Mouse (Mus musculus): ENCODE measurements at regions not wholly inside any gene's neighbourhood (a gene's known extent, or its start where the extent isn't known, plus 50 kb on each side); places are given as distances from the start of the nearest gene placed in this dataset.
"Not testable (repeated sequence)": the region's sequence is repeated elsewhere in the genome, so short reads cannot be mapped to it uniquely, and the experiment has no call there.

DNA sequence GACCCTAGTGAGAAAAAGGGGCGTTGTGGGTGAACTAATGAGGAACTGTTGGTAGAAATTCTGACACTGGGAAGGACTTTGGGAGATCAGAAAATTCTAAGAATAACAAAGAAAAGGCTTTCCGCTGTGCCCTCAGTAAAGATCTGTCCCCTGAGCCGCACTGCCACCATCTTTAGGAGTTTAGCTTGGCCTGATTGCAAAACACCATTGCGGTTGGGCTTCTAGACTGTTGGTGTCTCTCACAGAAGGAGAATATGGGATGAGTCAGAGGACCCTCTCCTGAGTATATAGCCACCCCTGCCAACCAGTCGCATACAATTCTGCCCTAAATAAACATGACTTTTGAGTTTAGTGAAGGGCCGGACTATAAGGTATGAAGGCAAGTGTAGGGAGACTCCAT lies 147.5 kb upstream of the Nrip1 start:
- no peak for DNase-seq (ENCODE audit: low spot score in 2 of 2)

DNA sequence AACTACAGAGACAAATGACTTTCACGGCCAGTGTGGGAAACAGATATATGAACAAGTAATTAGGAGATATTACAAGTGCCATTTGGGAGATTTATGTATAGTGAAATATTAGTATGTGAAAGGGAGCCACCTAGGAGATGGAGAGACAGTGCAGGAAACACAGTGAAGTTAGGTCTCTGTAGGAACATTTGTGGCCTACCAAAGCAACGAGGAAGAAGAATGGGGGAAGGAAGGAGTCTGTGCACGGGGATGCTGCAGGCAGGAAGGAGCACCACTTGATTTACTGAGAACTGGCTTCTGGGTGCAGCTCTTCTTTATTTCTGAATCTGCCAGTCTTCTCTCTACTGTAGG lies 147.0 kb upstream of the Nrip1 start:
- DNase-seq (ENCODE audit: low spot score in 2 of 2), result no peak

DNA sequence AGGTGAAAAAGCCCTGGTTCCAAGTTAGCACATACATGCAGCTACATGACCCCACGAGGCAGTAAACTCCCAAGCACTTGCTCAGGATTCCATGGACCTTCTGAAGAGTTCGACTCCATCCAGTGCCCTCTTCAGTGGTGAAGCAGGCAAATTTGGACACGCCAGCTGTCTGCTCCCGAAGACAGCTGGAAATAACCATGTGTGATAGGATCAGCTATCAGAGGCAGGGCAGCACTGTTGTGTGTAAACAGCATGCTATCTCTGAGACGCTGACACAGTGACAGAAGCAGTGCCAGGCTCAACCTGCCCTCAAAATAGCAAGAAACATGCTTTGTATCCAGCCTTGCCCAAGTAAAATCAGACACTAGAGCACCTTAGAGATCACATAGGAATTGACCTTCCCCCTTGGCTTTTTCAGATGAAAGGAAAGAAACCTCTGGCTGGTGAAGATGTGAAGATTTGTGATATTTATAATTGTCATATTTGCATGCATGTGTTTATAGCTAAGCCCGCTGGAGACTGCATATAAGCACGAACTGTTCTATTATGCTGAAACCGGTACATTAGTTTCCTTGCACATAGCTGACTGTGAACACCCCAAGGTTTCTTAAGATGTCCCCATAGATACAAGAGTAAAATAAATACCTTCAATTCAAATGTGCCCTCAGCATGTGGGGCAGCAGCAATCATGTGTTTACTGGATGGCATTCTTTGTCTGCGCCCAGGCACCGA lies 146.4 kb upstream of the Nrip1 start:
- DNase-seq (ENCODE audit: low spot score in 2 of 2), result no peak

- DNase-seq (ENCODE audit: low spot score in 2 of 2), result no peak
These were observed 137.2 kb upstream of the Nrip1 start for GRCm38 (mm10) chr16:76510861-76511260.

- DNase-seq (ENCODE audit: low spot score in 2 of 2), result no peak
These were observed 135.6 kb upstream of the Nrip1 start for GRCm38 (mm10) chr16:76509109-76509650.

DNA sequence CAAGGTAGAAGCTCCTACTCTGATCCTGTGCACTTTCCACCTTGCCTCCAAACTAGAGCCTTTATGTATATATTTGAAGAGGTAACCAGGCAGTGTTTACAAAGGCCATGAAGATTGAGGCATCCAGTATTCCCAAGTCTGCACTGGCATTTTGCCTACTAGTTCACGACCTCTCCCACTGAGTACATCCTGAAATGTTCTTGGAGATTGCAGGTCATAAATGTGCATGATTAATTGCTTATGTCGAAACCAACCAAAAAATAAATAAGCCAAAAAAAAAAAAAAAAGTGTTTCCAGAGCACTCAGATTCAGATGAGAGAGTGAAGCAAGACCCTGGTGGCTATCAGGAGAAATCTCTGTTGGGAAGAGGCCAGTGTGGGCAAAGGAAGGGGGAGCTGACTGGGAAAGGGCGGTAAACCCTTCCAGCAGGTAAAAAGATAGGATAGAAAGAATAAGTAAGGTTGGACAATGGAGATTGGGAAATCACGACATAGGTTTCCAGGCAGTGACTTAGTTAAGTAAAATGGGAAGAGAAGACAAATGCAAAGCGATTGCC lies 133.6 kb upstream of the Nrip1 start:
- no peak for DNase-seq (ENCODE audit: low spot score in 2 of 2)

GRCm38 (mm10) chr16:76506240-76506639 lies 132.6 kb upstream of the Nrip1 start:
- no peak for DNase-seq (ENCODE audit: low spot score in 2 of 2)

DNA sequence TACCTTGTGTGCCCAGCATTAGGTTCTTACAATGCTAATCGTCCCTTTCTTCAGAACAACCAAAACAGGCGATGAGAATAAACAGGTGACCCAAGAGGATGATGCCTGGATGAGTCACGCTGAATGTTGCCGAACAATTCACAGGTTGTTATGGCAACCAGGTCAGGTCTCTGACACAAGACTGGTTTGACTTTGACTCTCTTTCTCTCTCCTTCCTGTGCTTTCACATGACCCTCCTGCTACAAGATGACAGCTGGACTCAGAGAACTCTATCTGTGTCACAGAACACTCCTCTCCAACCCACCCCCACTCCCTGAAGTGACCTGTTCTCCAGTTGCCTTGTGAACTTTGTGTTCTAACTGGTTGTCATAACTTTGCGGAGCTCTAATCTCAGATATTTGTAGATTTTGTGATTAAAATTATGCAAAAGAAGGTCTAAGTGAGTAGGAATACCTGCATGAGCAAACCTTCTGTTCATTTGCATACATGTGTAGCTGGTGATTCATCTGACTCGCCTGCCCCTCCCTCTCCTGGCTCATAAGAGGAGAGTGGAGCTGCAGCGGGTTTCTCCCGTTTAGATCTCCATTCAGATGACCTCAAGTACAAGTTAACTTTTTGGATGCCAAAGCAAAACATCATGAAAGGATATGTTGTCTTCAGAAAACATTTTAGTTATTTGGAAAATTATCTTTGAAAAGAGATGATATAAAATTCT lies 126.2 kb upstream of the Nrip1 start:
- no peak for DNase-seq (ENCODE audit: low spot score in 2 of 2)

DNA sequence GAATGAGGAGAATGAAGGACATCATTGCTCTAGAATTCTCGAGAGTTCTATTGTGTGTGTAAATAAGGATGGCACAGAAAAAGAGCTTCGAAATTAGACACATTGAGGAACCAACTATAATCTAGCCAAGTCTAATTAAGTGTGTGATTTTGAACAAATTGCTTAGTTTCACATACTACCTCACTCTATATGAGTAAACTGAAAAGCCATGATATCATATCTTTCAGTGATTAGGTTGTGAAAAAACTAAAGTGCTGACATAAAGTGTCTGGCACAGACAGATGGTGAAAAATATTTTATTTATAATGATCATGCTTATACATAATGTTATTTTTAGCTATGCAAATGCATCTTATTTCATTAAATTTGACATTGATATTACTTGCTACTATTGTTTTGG lies 124.6 kb upstream of the Nrip1 start:
- no peak for DNase-seq (ENCODE audit: low spot score in 2 of 2)

- DNase-seq (ENCODE audit: low spot score in 2 of 2), result no peak
These were observed 123.6 kb upstream of the Nrip1 start for GRCm38 (mm10) chr16:76497041-76497808.

- DNase-seq (ENCODE audit: low spot score in 2 of 2), result no peak
These were observed 109.8 kb upstream of the Nrip1 start for GRCm38 (mm10) chr16:76483419-76483818.

GRCm38 (mm10) chr16:76481966-76482365 lies 108.3 kb upstream of the Nrip1 start:
- DNase-seq (ENCODE audit: low spot score in 2 of 2), result no peak

GRCm38 (mm10) chr16:76477474-76477873 lies 103.8 kb upstream of the Nrip1 start:
- no peak for DNase-seq (ENCODE audit: low spot score in 2 of 2)

GRCm38 (mm10) chr16:76474481-76474880 lies 100.9 kb upstream of the Nrip1 start:
- DNase-seq (ENCODE audit: low spot score in 2 of 2), result no peak

- no peak for DNase-seq (ENCODE audit: low spot score in 2 of 2)
These were observed 98.8 kb upstream of the Nrip1 start for GRCm38 (mm10) chr16:76472386-76472785.

GRCm38 (mm10) chr16:76471081-76471480 lies 97.5 kb upstream of the Nrip1 start:
- no peak for DNase-seq (ENCODE audit: low spot score in 2 of 2)

DNA sequence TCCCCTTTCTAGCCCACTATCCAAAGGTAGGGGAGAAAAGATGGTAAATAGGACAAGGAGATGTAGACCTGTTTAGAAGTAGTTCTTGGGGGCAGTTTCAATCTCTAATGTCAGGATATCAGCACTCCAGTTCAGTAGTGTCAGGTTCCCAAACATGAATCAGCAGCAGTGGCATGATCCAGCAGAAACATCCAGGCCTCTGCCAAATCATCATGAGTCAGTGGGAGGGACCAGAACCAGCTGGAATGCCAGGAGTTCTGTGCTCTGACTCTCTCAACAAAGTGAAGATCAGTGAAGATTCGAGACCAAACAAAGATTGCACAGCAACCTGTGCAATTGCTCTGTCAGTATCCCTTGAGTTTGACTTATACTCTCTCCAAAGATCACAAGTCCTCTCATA lies 85.9 kb upstream of the Nrip1 start:
- no peak for DNase-seq (ENCODE audit: low spot score in 2 of 2)

- not testable (repeated sequence) for DNase-seq (ENCODE audit: low spot score in 2 of 2)
These were observed 82.6 kb upstream of the Nrip1 start for GRCm38 (mm10) chr16:76456300-76456599.

DNA sequence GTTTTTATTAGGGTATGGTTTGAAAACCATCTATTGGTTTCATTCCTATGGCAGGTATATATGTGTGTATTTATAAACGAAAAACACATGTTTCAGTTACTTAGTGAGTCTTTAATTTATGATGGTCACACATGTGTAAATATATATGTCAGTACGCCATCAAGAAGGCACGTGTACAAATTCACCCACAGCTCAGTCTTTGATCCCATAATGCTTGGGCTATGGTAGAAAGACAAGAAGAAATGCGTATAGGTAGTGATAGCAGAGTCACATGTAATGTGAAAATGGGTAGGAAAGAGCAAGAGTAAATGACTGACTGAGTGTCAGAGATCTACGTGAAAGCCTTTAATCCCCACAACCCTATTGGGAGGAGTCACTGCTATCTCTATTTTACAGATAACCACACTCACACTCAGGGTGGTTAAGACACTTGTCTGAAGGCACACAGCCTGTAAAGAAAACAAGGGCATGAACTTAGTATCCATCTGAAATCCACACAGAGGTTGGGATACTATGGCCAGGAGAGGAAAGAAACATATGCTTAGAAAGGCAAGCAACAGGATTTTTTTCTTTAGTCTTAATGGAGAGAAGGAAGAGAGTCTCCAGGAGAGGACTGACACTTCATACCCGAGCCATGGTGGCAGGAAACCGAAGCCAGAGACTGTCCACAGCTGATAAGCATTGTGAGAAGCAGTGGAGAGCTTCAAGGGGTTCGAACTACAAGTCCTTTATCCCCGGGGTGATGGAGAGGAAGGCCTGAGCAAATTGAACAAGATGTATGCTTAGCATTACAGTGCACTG lies 82.1 kb upstream of the Nrip1 start:
- DNase-seq (ENCODE audit: low spot score in 2 of 2), result no peak

DNA sequence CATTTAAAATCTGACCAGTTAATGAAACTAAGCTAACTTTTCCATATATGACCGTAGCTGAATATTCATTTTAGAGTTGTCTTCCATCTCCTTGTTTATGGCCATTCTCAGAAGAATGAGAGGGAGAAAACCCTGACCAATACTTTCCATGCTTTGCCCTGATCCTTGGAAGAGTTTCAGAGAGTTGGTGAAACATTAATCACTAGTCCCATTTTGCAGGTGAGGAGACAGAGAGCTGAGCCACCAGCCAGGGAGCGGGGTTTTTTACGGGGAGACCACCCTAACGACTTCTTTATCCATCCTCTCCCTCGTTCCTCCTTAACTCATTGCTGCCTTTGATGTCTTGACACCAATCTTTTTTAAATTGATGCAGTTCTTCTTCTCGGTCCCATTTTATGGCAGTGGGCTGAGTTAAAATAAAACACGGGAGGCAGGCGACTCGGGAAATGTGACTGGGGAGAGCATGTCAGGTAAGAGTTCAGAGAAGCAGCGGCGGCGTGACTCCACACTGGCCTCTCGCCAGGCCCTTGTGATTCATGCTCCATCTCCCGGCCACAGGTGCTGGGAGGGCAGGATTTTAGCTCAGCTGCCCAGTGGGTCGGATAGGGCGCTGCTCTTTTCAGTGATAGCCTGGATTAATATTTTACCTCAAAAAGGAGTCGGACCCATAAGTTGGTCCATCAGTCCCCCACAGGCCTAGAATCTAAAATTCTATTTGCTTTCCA lies 81.3 kb upstream of the Nrip1 start:
- peak in 1 of 2 experiments; percentile 43 for DNase-seq (ENCODE audit: low spot score in 2 of 2)
